Mouse (Mus musculus) lung, adult 2 months (tissue): Measurements from ENCODE around the gene Pkdrej.

Experiments
- CTCF ChIP-seq: fragments of 200-500 bp; IDR thresholded peaks from 2 replicates; pipeline ENCODE4 v1.5.1; 2011; ENCODE audit warnings: mild to moderate bottlenecking, low read length, control low read depth; ENCODE audit not compliant: insufficient read depth
- POLR2A ChIP-seq: fragments of 200-500 bp; IDR thresholded peaks from 2 replicates; pipeline ENCODE4 v1.6.1; 2011; ENCODE audit warnings: low read depth, mild to moderate bottlenecking, control low read depth, low read length, borderline replicate concordance; ENCODE audit errors: extremely low read depth

- TF ChIP-seq CTCF (no peak), POLR2A (peak; percentile 76; the same call in 1 of the 2 replicates)
Measured at GRCm38 (mm10) chr15:85859490-85860031, 38.0 kb upstream of the Pkdrej start, which contains the start of gene Gtse1.
